Mouse (Mus musculus) midbrain, postnatal 0 days (tissue): Measurements from ENCODE around the gene Dock10. TPM values are rescaled to one million over a fixed set of nuclear protein-coding genes. Genes with fewer than 3 reads are reported as not detected.
A peak's percentile ranks its signal among the peaks of the same experiment; 100 is the strongest.

Experiments
- ATAC-seq: fragments of 200-750 bp; cut with Nextera tagmentation; 2 replicates; pipeline ENCODE4 v1.8.0; 2017; ENCODE audit warnings: moderate number of reproducible peaks, mild to moderate bottlenecking, moderate TSS enrichment, moderate library complexity; ENCODE audit not compliant: low FRiP score
- DNase-seq: peaks from one replicate; pipeline ENCODE4 v3.0.0-alpha.2; 2015; ENCODE audit warnings: low spot score
- H3K27ac ChIP-seq: fragments of 300-500 bp; sonication (generic); 2 replicates; pipeline ENCODE4 v1.5.1; 2014; ENCODE audit warnings: low read depth, mild to moderate bottlenecking, low read length, mixed read lengths
- H3K27me3 ChIP-seq: fragments of 300-500 bp; sonication (generic); 2 replicates; pipeline ENCODE4 v1.6.1; 2014; ENCODE audit warnings: low read length, control low read depth, mixed read lengths; ENCODE audit not compliant: insufficient read depth
- H3K36me3 ChIP-seq: fragments of 300-500 bp; sonication (generic); 2 replicates; pipeline ENCODE4 v1.6.1; 2014; ENCODE audit warnings: low read length, control low read depth, mixed read lengths; ENCODE audit not compliant: insufficient read depth
- H3K4me1 ChIP-seq: fragments of 300-500 bp; sonication (generic); 2 replicates; pipeline ENCODE4 v1.6.1; 2014; ENCODE audit warnings: mild to moderate bottlenecking, control low read depth, antibody characterized with exemption, low read length, mixed read lengths; ENCODE audit not compliant: insufficient read depth
- H3K4me2 ChIP-seq: fragments of 300-500 bp; sonication (generic); 2 replicates; pipeline ENCODE4 v1.6.1; 2014; ENCODE audit warnings: low read depth, mild to moderate bottlenecking, low read length, mixed read lengths; ENCODE audit not compliant: poor library complexity, severe bottlenecking
- H3K4me3 ChIP-seq: fragments of 300-500 bp; sonication (generic); 2 replicates; pipeline ENCODE4 v1.5.1; 2014; ENCODE audit warnings: low read depth, mild to moderate bottlenecking, low read length, moderate library complexity
- H3K9ac ChIP-seq: fragments of 300-500 bp; sonication (generic); replicated peaks from 2 replicates; pipeline ENCODE4 v1.6.1; 2014; ENCODE audit warnings: mild to moderate bottlenecking, low read length, moderate library complexity, mixed read lengths; ENCODE audit not compliant: poor library complexity, severe bottlenecking
- H3K9me3 ChIP-seq: fragments of 300-500 bp; sonication (generic); 2 replicates; pipeline ENCODE4 v1.6.1; 2016; ENCODE audit warnings: low read length, control low read depth
- CTCF ChIP-seq: IDR thresholded peaks from 2 replicates; pipeline ENCODE4 v1.5.1; 2016; ENCODE audit warnings: antibody characterized with exemption, mild to moderate bottlenecking
- WGBS: fragments of 180-500 bp; shearing (Covaris S2); extraction: QIAGEN DNeasy Blood & Tissue Kit; methylation state at CpG from one replicate; pipeline ENCODE4 v1.1.7; 2014; 5-methylcytosine and 5-hydroxymethylcytosine counted together
- polyA plus RNA-seq: library from polyadenylated mRNA; unstranded; fragments of >200 nt; fragmentation: Nextera tagmentation; extraction: Ambion mirVana; gene quantifications from 2 replicates; pipeline ENCODE4 v1.2.1, GENCODE M21; 2015
- total RNA-seq: library from RNA; depleted of rRNA; stranded (reverse); fragments of >200 nt; gene quantifications from 2 replicates; pipeline ENCODE4 v1.2.3, GENCODE M21; 2014

The Dock10 gene
- total and polyA plus RNA-seq, 2 experiments from 2014 or later, result 3.0 to 12.8 TPM

DNA sequence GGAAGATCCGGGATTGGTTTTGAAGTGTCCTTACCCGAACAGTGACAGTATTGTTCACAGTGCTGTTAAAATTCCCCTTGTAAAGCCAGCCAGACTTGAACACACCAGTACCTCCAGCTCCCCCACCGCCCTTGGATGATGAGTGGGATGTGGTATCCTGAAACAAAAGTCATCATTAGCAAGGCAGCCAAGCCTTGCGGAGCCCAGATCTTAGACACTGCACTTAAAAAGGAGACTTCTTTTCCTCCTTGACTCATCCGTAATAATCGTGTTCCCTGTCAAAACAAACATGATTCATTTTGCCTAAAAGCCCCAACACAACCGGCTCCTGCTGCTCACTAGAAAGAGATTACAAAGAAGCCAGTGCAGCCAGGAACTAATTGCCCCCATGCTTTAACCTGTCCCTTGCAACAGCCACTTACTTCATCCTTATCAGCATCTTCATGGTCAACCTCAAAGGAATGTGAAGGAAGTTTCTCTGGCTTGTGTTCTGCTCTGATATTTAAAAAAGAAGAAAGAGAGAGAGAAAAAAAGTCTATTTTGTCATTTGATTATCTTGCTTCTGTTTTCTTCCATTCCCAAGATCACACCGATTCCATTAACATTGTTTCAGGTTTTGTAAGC lies 152.1 kb downstream of the Dock10 start:
- no peak overlapping the region for H3K4me2 ChIP-seq
- no peaks in the 10 kb centered on the region for H3K9me3 ChIP-seq
- H3K4me1 ChIP-seq, result no peaks in the 10 kb centered on the region
- 77% methylated on average over 8 of the region's 8 CpGs for WGBS
- no peak overlapping the region for H3K27ac ChIP-seq
- no peaks in the 10 kb centered on the region for H3K36me3 ChIP-seq
- no peak for ATAC-seq
- no peak overlapping the region for H3K9ac ChIP-seq
- H3K27me3 ChIP-seq, result no peaks in the 10 kb centered on the region
- H3K4me3 ChIP-seq, result no peak overlapping the region
- DNase-seq, result no peak
- TF ChIP-seq CTCF, result no peak

DNA sequence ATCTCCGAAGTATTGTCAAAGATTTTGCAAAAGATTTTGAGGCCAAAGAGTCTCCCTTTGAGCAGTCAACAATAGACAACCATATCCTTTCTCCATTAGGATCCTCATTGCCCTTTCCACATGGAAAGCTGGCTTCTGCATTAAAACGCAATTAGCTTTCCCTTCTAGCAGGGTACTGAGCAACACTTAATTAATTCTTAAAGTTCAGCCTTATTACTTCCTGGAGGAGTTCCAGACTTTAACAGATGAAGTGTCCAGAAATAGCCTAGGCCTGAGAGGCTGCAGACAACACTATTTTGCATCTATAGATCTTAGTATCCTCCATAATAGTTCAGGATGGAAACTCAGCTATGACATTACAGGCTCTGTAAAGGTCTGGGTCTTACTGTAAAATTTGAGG lies 154.0 kb downstream of the Dock10 start:
- no peak for DNase-seq
- H3K9me3 ChIP-seq, result no peaks in the 10 kb centered on the region
- no peaks in the 10 kb centered on the region for H3K27me3 ChIP-seq
- no peak for ATAC-seq
- no peak for TF ChIP-seq CTCF
- no peak overlapping the region for H3K4me2 ChIP-seq
- H3K4me1 ChIP-seq, result no peaks in the 10 kb centered on the region
- no peak overlapping the region for H3K4me3 ChIP-seq
- no peak overlapping the region for H3K27ac ChIP-seq
- no peak overlapping the region for H3K9ac ChIP-seq
- 81% methylated on average over 2 of the region's 2 CpGs for WGBS
- no peaks in the 10 kb centered on the region for H3K36me3 ChIP-seq

DNA sequence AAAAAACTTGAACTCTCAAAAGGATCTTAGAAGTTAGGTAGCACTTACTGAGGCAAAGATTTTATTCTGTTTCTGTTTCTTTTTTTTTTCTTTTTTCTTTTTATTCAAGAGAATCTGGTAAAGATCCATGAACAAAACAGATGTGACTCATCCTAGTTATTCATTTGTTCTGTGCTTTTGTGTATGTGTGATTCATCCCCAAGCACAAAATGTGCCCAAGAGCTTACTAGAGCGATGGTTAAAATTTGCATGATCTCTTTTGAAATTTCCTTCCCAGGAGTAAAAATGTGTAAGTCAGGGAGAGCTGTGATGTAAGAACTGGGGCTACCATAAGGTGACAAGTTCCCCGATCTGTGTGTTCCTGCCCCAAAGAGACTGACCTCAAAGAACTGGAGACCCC lies 155.2 kb downstream of the Dock10 start:
- DNase-seq (no peak), ATAC-seq (no peak)
- no peak overlapping the region for H3K9ac ChIP-seq
- no peaks in the 10 kb centered on the region for H3K27me3 ChIP-seq
- no peak for TF ChIP-seq CTCF
- H3K36me3 ChIP-seq, result no peaks in the 10 kb centered on the region
- no peaks in the 10 kb centered on the region for H3K4me1 ChIP-seq
- no peaks in the 10 kb centered on the region for H3K9me3 ChIP-seq
- H3K27ac ChIP-seq, result no peak overlapping the region
- WGBS, result 82% methylated on average over 2 of the region's 2 CpGs
- no peak overlapping the region for H3K4me3 ChIP-seq
- no peak overlapping the region for H3K4me2 ChIP-seq

DNA sequence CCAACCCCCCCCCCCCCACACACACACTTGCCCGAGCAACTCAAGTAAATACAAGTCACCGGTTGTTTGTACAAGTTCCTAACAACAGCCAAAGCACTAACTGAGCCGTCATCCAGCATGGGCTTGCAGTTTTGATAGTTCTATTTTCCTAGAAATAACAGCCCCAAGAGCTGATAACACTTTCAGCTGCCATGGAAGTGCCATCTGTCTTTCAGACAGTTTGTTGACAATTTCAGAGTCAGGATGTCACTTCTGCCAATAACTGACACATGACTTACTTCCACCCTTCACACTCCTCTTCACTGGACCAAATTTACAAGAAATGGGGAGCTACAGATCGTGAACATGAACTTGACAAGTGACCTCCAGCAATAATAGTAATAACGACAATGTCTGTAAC lies 175.0 kb downstream of the Dock10 start:
- H3K9ac ChIP-seq, result no peak overlapping the region
- H3K4me3 ChIP-seq, result no peak overlapping the region
- no peaks in the 10 kb centered on the region for H3K36me3 ChIP-seq
- no peak overlapping the region for H3K4me2 ChIP-seq
- DNase-seq, result no peak
- H3K4me1 ChIP-seq, result no peaks in the 10 kb centered on the region
- ATAC-seq, result no peak
- 84% methylated on average over 5 of the region's 5 CpGs for WGBS
- H3K27me3 ChIP-seq, result no peaks in the 10 kb centered on the region
- no peak overlapping the region for H3K27ac ChIP-seq
- no peaks in the 10 kb centered on the region for H3K9me3 ChIP-seq
- no peak for TF ChIP-seq CTCF

DNA sequence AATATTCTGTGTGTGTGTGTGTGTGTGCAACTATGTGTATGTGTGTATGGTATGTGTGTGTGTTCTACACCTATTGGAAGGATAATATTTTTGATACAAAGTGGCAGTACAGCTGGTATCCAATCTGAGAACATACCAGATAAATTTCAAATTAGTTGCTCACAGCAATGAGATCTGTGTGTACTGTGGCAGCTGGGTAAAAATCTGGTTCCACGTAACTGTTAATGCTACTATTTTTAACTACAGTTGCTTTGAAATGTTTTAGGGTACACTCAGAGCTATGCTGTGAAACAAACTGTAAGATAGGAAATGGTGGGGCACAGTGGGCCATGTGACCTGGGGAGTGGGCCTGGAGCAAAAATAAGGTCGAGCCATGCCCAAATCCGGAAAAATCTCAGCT lies 176.1 kb downstream of the Dock10 start:
- no peaks in the 10 kb centered on the region for H3K4me1 ChIP-seq
- H3K27ac ChIP-seq, result no peak overlapping the region
- no peak for ATAC-seq
- H3K27me3 ChIP-seq, result no peaks in the 10 kb centered on the region
- H3K4me2 ChIP-seq, result no peak overlapping the region
- TF ChIP-seq CTCF, result no peak
- no peak overlapping the region for H3K4me3 ChIP-seq
- WGBS, result 84% methylated on average over 3 of the region's 3 CpGs
- H3K9me3 ChIP-seq, result no peaks in the 10 kb centered on the region
- H3K36me3 ChIP-seq, result no peaks in the 10 kb centered on the region
- DNase-seq, result no peak
- no peak overlapping the region for H3K9ac ChIP-seq

DNA sequence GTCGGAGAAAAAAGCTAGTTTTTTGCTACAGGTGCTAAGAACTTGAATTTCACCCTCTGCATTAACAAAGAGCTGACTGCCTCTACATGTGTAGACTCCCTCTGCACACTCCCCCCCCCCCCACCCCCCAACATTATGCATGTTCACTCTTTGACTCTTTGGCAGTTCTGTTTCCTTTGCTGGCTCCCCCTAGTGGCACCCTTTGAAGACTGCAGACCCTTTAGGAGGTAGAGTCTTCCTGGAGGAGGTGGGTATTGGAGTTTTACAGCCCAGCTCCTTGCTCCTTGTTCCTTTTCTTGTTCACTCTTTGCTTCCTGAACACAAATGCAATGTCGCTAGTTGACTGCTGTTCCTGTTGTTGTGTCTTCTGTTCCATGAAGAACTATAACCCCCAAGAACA lies 181.4 kb downstream of the Dock10 start:
- Histone ChIP-seq H3K36me3 (no peaks in the 10 kb centered on the region), H3K27ac (no peak overlapping the region), H3K4me1 (no peaks in the 10 kb centered on the region), H3K9me3 (no peaks in the 10 kb centered on the region), H3K4me3 (no peak overlapping the region), H3K4me2 (no peak overlapping the region), H3K27me3 (no peaks in the 10 kb centered on the region), H3K9ac (no peak overlapping the region)
- no peak for ATAC-seq
- DNase-seq, result no peak
- TF ChIP-seq CTCF, result peak; percentile 41; the same call in 1 of the 2 replicates
- WGBS, result 81% methylated on average over 2 of the region's 2 CpGs
